Mouse (Mus musculus): Measurements from ENCODE around the gene Olfr1045.
"Not testable (repeated sequence)": the region's sequence is repeated elsewhere in the genome, so short reads cannot be mapped to it uniquely, and the experiment has no call there.

Gene Olfr1045

GRCm38 (mm10) chr2:86202909-86203308 lies at the start of gene Olfr1045:
Gene Olfr1045 (minus strand): TSS chr2:86203009.
- no peak for DNase-seq (ENCODE audit: extremely low spot score)

- DNase-seq (ENCODE audit: extremely low spot score) = no peak
These were observed 37.4 kb upstream of the Olfr1045 start, which contains the start of gene Olfr1048 for GRCm38 (mm10) chr2:86240189-86240588. Gene Olfr1048 (minus strand): TSS chr2:86240289.

DNA sequence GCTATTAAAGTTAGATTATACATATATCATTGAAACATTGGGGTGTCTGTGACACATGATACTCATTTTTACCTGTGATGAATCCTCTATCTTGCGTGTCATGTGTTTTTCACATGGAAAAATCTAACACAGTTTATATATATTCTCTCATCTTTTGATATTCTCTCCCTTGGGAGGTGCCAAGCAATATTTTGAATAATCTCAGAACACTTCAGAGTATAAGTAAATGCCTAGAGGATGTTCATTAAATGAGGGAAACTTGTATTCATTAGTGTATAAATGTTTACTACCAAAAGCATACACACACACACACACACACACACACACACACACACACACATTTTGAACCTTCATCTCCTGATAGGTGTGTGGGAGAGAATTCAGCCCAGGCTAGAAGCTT lies 28.5 kb upstream of the Olfr1045 start, which contains the start of gene Olfr1047:
Gene Olfr1047 (minus strand): TSS at position 101 of the 400 bp plus-strand sequence.
- DNase-seq (ENCODE audit: extremely low spot score) = no peak

GRCm38 (mm10) chr2:86219214-86219613 lies 16.4 kb upstream of the Olfr1045 start, which contains the start of gene Olfr1046:
Gene Olfr1046 (minus strand): TSS chr2:86219314.
- no peak for DNase-seq (ENCODE audit: extremely low spot score)

- DNase-seq (ENCODE audit: extremely low spot score) = no peak
These were observed 6.9 kb downstream of the Olfr1045 start for GRCm38 (mm10) chr2:86195863-86196262.

- no peak for DNase-seq (ENCODE audit: extremely low spot score)
These were observed 17.2 kb downstream of the Olfr1045 start, which contains the start of gene Olfr52 for GRCm38 (mm10) chr2:86185583-86185982. Gene Olfr52 (minus strand): TSS chr2:86185683.

DNA sequence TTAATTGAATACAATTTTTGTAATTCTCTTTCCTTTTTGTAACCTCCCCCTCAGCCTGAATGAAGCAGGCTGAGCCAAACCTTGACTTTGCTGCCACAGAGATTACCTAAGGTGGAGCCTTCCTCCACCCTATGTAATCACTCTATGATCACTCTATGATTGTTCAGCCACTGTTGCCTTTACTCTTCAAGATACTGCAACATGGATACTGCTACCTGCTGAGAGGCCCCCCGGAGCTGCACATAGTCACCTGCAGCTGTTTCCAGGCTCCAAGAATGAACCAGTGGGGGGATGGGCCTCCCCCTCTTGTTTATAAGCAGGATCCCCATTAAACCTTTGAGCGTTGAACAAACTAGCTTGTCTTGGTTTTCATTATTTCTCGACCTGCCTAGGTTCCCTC lies 22.9 kb downstream of the Olfr1045 start:
- no peak for DNase-seq (ENCODE audit: extremely low spot score)

GRCm38 (mm10) chr2:86177720-86178119 lies 25.1 kb downstream of the Olfr1045 start, which contains the start of gene Olfr1044:
Gene Olfr1044 (minus strand): TSS chr2:86177820.
- DNase-seq (ENCODE audit: extremely low spot score) = no peak

DNA sequence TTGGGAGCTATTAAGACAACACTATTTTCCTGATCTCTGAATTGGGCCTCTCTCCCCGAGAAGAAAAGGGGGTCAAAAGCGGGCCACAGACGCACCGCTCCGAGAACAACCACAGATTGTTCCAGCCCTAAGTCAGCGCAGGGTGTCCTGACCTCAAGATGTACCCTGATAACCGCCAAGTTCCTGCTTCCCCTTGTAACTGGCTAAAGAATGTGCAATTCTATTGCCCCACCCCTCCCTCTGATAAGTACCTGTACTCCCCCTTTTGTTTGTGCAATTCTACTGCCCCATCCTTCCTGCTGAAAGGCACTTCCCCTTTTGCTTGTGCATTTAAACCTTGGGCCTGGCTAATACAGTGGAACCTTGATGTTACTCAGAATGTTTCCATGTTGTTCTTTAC lies 27.4 kb downstream of the Olfr1045 start:
- DNase-seq (ENCODE audit: extremely low spot score) = not testable (repeated sequence)

- DNase-seq (ENCODE audit: extremely low spot score) = no peak
These were observed 35.4 kb downstream of the Olfr1045 start, which contains the start of gene Olfr1043 for GRCm38 (mm10) chr2:86167422-86167821. Gene Olfr1043 (minus strand): TSS chr2:86167522.

- DNase-seq (ENCODE audit: extremely low spot score) = no peak
These were observed 41.1 kb downstream of the Olfr1045 start, which contains the start of gene Olfr1042 for GRCm38 (mm10) chr2:86161738-86162137. Gene Olfr1042 (minus strand): TSS chr2:86161838.

DNA sequence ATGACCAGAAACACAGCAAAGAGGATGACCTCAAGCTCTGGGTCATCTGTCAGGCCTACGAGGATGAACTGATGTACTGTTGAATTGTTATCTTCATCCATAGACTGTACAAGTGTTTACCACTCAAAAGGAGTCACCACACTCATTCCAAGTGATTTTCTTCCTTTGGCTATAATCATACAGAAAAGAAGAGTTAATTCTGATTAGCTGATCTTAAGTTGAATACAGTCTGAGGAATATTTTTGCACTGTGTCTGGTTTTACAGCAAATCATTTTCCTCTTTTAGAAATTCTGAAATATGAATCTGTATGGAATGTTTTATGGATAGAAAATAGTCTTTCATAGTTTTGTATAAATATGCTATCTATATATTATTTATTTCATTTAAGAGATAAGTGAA lies 56.2 kb downstream of the Olfr1045 start, which contains the start of gene Olfr1040:
Gene Olfr1040 (minus strand): TSS at position 101 of the 400 bp plus-strand sequence.
- no peak for DNase-seq (ENCODE audit: extremely low spot score)
